Mouse (Mus musculus) liver, embryonic 14.5 days (tissue): ENCODE data around the gene Onecut1. TPM values are rescaled to one million over a fixed set of nuclear protein-coding genes. Genes with fewer than 3 reads are reported as not detected.
A peak's percentile ranks its signal among the peaks of the same experiment; 100 is the strongest.

ENCODE experiments used
- ATAC-seq: fragments of 200-750 bp; cut with Nextera tagmentation; 2 replicates; pipeline ENCODE4 v1.8.0; 2017; ENCODE audit warnings: moderate number of reproducible peaks, mild to moderate bottlenecking, moderate library complexity; ENCODE audit not compliant: insufficient read depth
- DNase-seq, 3 experiments: peaks; one replicate each; pipeline ENCODE4 v3.0.0-alpha.2; 2012 to 2013; ENCODE audit warnings: low read depth in 3 of 3, low spot score in 3 of 3
- H3K27ac ChIP-seq: fragments of 300-500 bp; sonication (generic); 2 replicates; pipeline ENCODE4 v1.5.1; 2014; ENCODE audit warnings: moderate library complexity, mild to moderate bottlenecking, control low read depth, inconsistent platforms
- H3K27me3 ChIP-seq: fragments of 300-500 bp; sonication (generic); 2 replicates; pipeline ENCODE4 v1.6.1; 2014; ENCODE audit warnings: mild to moderate bottlenecking, low read length, moderate library complexity; ENCODE audit not compliant: control insufficient read depth, insufficient read depth
- H3K36me3 ChIP-seq: fragments of 300-500 bp; sonication (generic); replicated peaks from 2 replicates; pipeline ENCODE4 v1.6.1; 2014; ENCODE audit warnings: low read depth; ENCODE audit not compliant: control insufficient read depth, insufficient read depth
- H3K4me1 ChIP-seq, 2 experiments: fragments of 200-500 bp in 1 of 2; fragments of 300-500 bp in 1 of 2; sonication (generic) in 1 of 2; replicated peaks; 2 replicates each; pipeline ENCODE4 v1.6.1; 2012 to 2014; ENCODE audit warnings: antibody characterized with exemption in 1 of 2, inconsistent platforms in 1 of 2, low read length in 1 of 2; ENCODE audit not compliant: control insufficient read depth in 2 of 2, insufficient read depth in 2 of 2
- H3K4me2 ChIP-seq: fragments of 300-500 bp; sonication (generic); 2 replicates; pipeline ENCODE4 v1.6.1; 2014; ENCODE audit warnings: low read depth, mild to moderate bottlenecking, control low read depth, moderate library complexity
- H3K4me3 ChIP-seq, 2 experiments: fragments of 200-500 bp in 1 of 2; fragments of 300-500 bp in 1 of 2; sonication (generic) in 1 of 2; 2 replicates each; pipeline ENCODE4 v1.5.1; 2012 to 2014; ENCODE audit warnings: low read depth in 2 of 2, low read length in 2 of 2, mild to moderate bottlenecking in 2 of 2, control low read depth in 1 of 2, inconsistent platforms in 1 of 2, moderate library complexity in 1 of 2; ENCODE audit not compliant: insufficient read depth in 1 of 2
- H3K9ac ChIP-seq: fragments of 300-500 bp; sonication (generic); replicated peaks from 2 replicates; pipeline ENCODE4 v1.6.1; 2014; ENCODE audit warnings: mild to moderate bottlenecking, control low read depth, moderate library complexity
- H3K9me3 ChIP-seq: fragments of 300-500 bp; sonication (generic); 2 replicates; pipeline ENCODE4 v1.6.1; 2016; ENCODE audit warnings: low read length, mixed read lengths; ENCODE audit not compliant: control insufficient read depth
- CTCF ChIP-seq: IDR thresholded peaks from 2 replicates; pipeline ENCODE4 v1.5.1; 2016; ENCODE audit warnings: antibody characterized with exemption, low read depth, control low read depth
- EP300 ChIP-seq: IDR thresholded peaks from 2 replicates; pipeline ENCODE4 v1.6.1; 2016; ENCODE audit warnings: antibody characterized with exemption, low read depth
- WGBS: fragments of 180-500 bp; shearing (Covaris S2); extraction: QIAGEN DNeasy Blood & Tissue Kit; methylation state at CpG from one replicate; pipeline ENCODE4 v1.1.7; 2014; ENCODE audit not compliant: insufficient replicate concordance; 5-methylcytosine and 5-hydroxymethylcytosine counted together
- polyA plus RNA-seq, 2 experiments: library from polyadenylated mRNA; depleted of rRNA in 1 of 2; stranded (reverse) in 1 of 2; unstranded in 1 of 2; fragments of >200 nt; fragmentation: Nextera tagmentation in 1 of 2; extraction: Ambion mirVana in 1 of 2; gene quantifications; 2 replicates each; pipeline versions ENCODE4 v1.2.1 to v1.2.3; 2012 to 2014

Onecut1 gene
- polyA plus RNA-seq, 2 experiments, result 0.77 to 1.1 TPM

DNA sequence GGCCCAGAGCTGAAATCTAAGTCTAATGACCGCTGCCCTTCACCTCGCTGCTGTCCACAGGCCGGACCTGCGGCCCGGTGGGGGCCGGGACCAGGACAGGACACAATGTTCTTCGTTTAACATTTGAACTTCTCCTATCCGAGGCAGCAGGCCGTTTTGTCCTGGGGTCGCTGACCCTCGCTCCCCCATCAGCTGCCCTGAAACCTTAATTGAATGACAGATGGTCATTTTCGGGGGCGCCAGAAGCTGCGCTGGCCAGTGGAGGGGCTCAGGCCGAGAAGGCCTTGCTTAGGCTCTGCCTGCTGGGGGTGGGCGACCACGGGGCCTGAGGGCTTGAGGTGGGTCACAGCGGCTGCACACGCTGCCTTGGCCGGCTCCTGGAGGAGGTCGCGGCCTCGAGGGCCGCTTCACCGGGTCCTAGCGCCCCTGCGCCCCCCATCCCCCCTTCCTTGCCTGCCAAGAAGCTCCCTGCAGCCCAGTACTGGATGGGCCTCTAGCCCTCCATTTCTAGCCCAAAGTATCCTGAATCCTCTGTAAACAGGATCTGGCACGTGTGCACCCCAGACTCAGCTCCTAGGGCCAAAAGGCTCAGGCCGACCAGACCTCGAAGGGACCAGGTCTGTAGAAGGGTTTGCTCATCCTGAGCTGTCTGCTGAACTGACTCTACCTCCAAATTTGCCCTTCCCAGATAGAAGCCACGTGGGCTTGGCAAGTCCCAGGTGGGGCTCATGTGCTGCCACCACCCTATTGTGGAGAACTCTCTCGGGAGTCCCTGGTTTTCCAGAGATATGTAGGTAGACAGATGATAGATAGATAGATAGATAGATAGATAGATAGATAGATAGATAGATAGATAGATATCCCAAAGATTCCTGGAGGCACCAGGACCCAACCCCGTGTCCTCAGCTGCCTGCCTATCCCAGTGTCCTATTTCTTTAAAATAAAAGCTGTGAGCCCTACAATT is 14.6 kb upstream of the Onecut1 start:
- Histone ChIP-seq H3K4me3 (no peak overlapping the region), H3K9ac (no peak overlapping the region), H3K27me3 (peaks cover 48% of the 10 kb centered on the region), H3K9me3 (no peaks in the 10 kb centered on the region; the same call in 1 of the 2 replicates), H3K4me1 (no peaks in the 10 kb centered on the region), H3K36me3 (no peaks in the 10 kb centered on the region), H3K4me2 (no peak overlapping the region), H3K27ac (no peak overlapping the region)
- no peak for ATAC-seq
- no peak for DNase-seq
- WGBS, result 5% methylated on average over 33 of the region's 33 CpGs
- TF ChIP-seq CTCF, result no peak
- TF ChIP-seq EP300, result no peak

DNA sequence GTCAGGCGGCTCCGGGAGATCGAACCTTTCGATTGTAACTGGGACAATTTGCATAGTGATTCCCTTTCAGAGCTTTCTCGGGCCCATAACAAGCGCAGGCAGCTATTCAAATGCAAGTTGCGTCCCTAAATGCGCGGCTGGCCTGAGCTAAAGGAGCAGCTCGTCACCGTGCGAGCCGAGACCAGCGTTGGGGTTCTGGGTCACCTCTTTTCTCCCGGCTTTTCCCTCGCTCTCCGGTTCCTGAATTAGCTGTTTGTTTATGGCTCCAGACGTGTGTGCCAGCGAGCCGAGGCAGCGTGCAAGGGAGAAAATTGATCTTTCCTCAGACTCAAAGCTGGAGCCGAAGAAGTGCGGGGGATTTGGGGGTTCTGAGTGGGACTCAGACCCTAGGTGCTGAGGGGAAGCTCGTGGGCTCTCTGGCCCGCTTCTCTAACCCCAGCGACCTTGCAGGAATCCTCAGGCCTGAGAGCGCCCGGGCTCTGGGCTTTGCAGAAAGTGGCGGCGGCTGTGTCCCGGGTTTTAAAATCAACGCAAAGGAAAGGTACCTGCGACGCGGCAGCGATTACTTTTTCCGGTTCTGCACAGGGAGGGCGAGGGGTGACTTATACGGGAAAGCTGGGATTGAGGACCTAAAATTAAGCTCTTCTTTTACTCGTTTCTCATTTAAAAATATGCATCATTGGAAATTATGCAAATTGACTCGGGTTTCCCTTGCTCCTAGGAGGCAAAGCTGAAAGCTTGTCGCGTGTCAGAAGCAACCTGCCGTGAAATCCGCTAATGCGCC is 13.1 kb upstream of the Onecut1 start:
- Histone ChIP-seq H3K27ac (no peak overlapping the region), H3K27me3 (peaks cover 61% of the 10 kb centered on the region), H3K4me1 (no peaks in the 10 kb centered on the region), H3K4me3 (peak overlapping the region; percentile 36 to 43), H3K4me2 (peak overlapping the region; percentile 51), H3K9me3 (no peaks in the 10 kb centered on the region), H3K9ac (no peak overlapping the region; the same call in 1 of the 2 replicates), H3K36me3 (no peaks in the 10 kb centered on the region)
- TF ChIP-seq CTCF, result no peak
- TF ChIP-seq EP300, result no peak
- 1% methylated on average over 46 of the region's 46 CpGs for WGBS
- DNase-seq (no peak), ATAC-seq (no peak)

DNA sequence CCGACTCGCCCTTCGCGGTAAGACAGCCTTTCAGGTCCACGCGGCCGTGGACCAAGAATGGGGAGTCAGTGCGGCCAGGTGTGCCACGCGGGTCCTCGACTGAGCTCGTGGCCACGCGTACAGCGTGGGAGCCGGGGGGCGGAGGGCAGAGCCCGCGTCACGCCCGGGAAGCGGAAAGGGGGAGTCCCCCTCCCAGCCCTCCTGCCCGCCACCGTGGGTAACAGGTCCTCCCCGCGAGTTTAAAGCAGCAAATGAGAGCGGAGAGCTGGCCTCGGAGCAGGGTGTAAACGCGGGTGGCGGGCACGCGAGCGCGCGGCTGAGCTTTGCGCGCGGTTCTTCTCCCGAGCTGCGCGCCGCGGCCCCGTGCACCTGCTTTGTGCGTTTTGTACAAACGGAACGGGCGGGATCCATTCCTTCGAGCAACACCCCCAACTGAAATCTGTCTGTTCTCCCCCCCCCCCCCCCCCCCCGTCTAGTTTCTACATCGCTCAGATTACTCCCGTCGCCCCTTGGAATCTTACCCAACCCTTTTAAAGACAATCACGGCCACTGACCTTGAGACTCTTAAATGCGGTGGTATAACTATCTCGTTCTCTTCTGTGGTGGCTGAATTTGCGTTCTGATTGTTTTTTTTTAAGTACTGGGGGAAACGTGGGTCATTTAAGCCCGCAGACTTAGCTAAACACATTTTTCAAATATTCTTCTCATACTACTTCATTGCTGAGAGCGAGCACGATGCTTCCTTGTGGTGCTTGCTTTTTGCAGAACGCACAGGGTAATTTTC is 12.3 kb upstream of the Onecut1 start:
- no peak overlapping the region for H3K27ac ChIP-seq
- 3% methylated on average over 63 of the region's 63 CpGs for WGBS
- H3K9me3 ChIP-seq, result no peaks in the 10 kb centered on the region
- no peak overlapping the region; the same call in 1 of the 2 replicates for H3K9ac ChIP-seq
- peak overlapping the region; percentile 51 for H3K4me2 ChIP-seq
- H3K4me1 ChIP-seq, result no peaks in the 10 kb centered on the region
- peak overlapping the region; percentile 36 to 43 for H3K4me3 ChIP-seq
- no peak for TF ChIP-seq CTCF
- no peak for TF ChIP-seq EP300
- H3K27me3 ChIP-seq, result peaks cover 69% of the 10 kb centered on the region
- DNase-seq, result no peak
- ATAC-seq, result 0 out of 2 replicates have a peak, but pooled peaks have one; percentile 15
- H3K36me3 ChIP-seq, result no peaks in the 10 kb centered on the region

DNA sequence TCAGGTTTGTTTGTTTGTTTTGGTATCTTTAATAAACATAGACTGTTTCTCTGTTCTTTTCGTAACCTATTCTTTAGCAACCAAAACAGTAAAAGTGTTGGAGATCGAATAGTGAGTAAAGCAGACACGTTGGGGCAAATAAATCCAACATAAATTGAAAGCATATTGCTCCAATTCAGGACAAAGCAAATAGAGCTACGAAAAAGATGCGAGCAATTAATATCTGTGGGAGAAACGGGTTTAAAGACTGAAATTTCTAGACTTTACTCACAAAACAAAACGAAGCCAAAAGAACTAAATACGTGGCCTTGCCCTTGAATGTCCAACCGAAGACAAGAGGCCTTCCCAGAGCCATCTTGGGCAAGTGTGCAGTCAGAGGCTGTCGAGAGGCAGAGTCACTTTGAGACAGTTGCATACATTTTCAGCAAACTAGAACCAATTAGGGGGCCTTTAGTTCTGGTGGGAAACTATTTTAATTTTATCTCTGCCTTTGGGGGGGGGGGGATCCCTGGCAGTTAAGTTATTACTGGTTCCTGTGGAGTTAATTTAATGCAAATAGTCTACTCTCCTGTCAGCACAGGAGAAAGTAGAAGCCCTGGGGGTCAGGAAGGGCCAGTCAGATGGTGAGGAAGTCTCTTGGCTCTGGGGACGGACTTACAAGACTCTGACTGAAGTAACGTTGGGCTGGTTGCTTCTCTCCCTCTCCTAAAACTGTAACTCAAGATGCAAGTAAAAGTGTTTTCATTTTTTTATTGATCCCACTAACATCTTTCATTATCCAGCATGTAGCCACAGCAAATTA is 11.5 kb upstream of the Onecut1 start:
- Histone ChIP-seq H3K27ac (no peak overlapping the region), H3K9ac (no peak overlapping the region), H3K4me3 (no peak overlapping the region), H3K4me1 (no peaks in the 10 kb centered on the region), H3K36me3 (no peaks in the 10 kb centered on the region), H3K9me3 (no peaks in the 10 kb centered on the region), H3K27me3 (peaks cover 77% of the 10 kb centered on the region), H3K4me2 (0 out of 2 replicates have a peak overlapping the region, but pooled peaks have one; percentile 2)
- TF ChIP-seq EP300, result no peak
- TF ChIP-seq CTCF, result no peak
- DNase-seq, result no peak
- 5% methylated on average over 12 of the region's 12 CpGs for WGBS
- no peak for ATAC-seq
